Mouse (Mus musculus) bone marrow macrophage, adult 2 months (primary cell): ENCODE results near the gene Itih4.

ENCODE experiments used
- CTCF ChIP-seq: IDR thresholded peaks from 2 replicates; pipeline ENCODE4 v1.5.1; 2012; ENCODE audit warnings: low read depth, mild to moderate bottlenecking, low read length, moderate library complexity
- POLR2A ChIP-seq: IDR thresholded peaks from 2 replicates; pipeline ENCODE4 v1.6.1; 2012; ENCODE audit warnings: mild to moderate bottlenecking, low read depth, low read length, borderline replicate concordance

DNA sequence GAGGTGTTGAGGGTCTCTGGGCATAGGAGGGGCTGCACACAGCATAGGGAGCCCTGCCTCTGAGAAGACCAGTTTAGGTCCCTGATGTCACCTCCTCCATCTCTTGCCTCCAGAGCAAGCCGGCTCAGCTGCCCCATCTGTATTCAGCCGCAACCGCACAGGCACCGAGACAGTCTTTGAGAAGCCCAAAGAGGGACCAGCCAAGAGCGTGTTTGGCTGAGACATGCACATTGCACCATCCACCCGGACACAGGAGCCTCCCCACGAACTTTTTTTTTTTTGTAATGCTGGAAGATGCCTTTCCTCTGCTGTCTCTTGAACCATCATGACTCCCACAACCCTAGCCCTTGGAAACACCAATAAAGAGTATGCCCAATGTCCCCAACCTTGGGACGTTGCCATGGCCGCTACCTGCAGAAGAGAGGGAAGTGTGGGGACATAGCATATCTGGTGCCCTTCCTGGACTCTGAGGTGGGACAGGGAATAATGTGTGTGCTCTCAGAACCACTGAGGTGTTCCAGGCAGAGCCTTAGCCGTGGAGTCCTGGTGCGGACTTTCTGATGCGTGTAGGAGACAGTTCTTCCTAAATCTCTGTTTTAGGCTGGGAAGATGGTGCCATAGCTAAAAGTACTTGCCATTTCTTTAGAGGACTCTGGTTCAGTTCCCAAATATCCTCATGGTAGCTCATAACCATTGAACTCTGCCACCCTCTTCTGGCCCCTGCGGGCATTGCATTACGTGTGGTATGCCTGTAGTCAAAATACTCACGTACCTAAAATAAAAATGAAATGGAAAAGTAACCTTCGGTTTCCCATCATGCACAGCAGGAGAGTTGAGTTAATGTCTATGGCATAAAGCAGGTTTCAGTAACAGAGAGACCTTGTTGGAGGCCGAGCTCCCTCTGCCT, 5.2 kb upstream of the Itih4 start:
- TF ChIP-seq CTCF (no peak), POLR2A (no peak)
